Mouse (Mus musculus) intestine, postnatal 0 days (tissue): ENCODE data around the gene Cpsf4l. TPM values are rescaled to one million over a fixed set of nuclear protein-coding genes. Genes with fewer than 3 reads are reported as not detected.

ENCODE experiments used
- ATAC-seq: fragments of 200-750 bp; cut with Nextera tagmentation; 2 replicates; pipeline ENCODE4 v1.8.0; 2017; ENCODE audit warnings: mild to moderate bottlenecking, moderate TSS enrichment, moderate library complexity
- H3K27ac ChIP-seq: fragments of 300-500 bp; sonication (generic); 2 replicates; pipeline ENCODE4 v1.5.1; 2014; ENCODE audit warnings: mild to moderate bottlenecking, low read depth, low read length, moderate library complexity
- H3K27me3 ChIP-seq: fragments of 300-500 bp; sonication (generic); replicated peaks from 2 replicates; pipeline ENCODE4 v1.6.1; 2014; ENCODE audit warnings: low read length, mixed read lengths; ENCODE audit not compliant: control insufficient read depth, insufficient read depth
- H3K36me3 ChIP-seq: fragments of 300-500 bp; sonication (generic); 2 replicates; pipeline ENCODE4 v1.6.1; 2014; ENCODE audit warnings: mild to moderate bottlenecking, moderate library complexity; ENCODE audit not compliant: control insufficient read depth, insufficient read depth
- H3K4me1 ChIP-seq: fragments of 300-500 bp; sonication (generic); replicated peaks from 2 replicates; pipeline ENCODE4 v1.6.1; 2014; ENCODE audit warnings: antibody characterized with exemption, low read length, mixed read lengths; ENCODE audit not compliant: control insufficient read depth, insufficient read depth
- H3K4me2 ChIP-seq: fragments of 300-500 bp; sonication (generic); replicated peaks from 2 replicates; pipeline ENCODE4 v1.6.1; 2014; ENCODE audit warnings: low read depth, mild to moderate bottlenecking, moderate library complexity
- H3K4me3 ChIP-seq: fragments of 300-500 bp; sonication (generic); 2 replicates; pipeline ENCODE4 v1.5.1; 2014; ENCODE audit warnings: low read depth, low read length
- H3K9ac ChIP-seq: fragments of 300-500 bp; sonication (generic); 2 replicates; pipeline ENCODE4 v1.6.1; 2014; ENCODE audit warnings: mild to moderate bottlenecking, low read depth, low read length
- H3K9me3 ChIP-seq: fragments of 300-500 bp; sonication (generic); 2 replicates; pipeline ENCODE4 v1.6.1; 2016; ENCODE audit warnings: mixed run types; ENCODE audit not compliant: control insufficient read depth
- CTCF ChIP-seq: sonication (generic); IDR thresholded peaks from 2 replicates; pipeline ENCODE4 v1.5.1; 2016; ENCODE audit warnings: low read depth, mild to moderate bottlenecking, control low read depth, antibody characterized with exemption, moderate library complexity
- WGBS: fragments of 180-500 bp; shearing (Covaris S2); extraction: QIAGEN DNeasy Blood & Tissue Kit; methylation state at CpG from one replicate; pipeline ENCODE4 v1.1.7; 2014; 5-methylcytosine and 5-hydroxymethylcytosine counted together
- polyA plus RNA-seq: library from polyadenylated mRNA; unstranded; fragments of >200 nt; fragmentation: Nextera tagmentation; extraction: Ambion mirVana; gene quantifications from 2 replicates; pipeline ENCODE4 v1.2.1, GENCODE M21; 2015

The Cpsf4l gene
- polyA plus RNA-seq: not detected in 2 replicates

- H3K27ac ChIP-seq: no peak within 1 kb of the TSS; the same call in 1 of the 2 replicates
- WGBS: 35% methylated on average over 11 of the region's 11 CpGs
Measured at GRCm38 (mm10) chr11:113709731-113710256, at the start of gene Cpsf4l. Cpsf4l (minus strand) TSS chr11:113710017.

GRCm38 (mm10) chr11:113758851-113759250 lies 49.0 kb upstream of the Cpsf4l start:
- WGBS: 86% methylated on average over 5 of the region's 5 CpGs
- no peak overlapping the region for H3K4me3 ChIP-seq

More at GRCm38 (mm10) chr11:113709731-113710256, at the start of gene Cpsf4l:
- Histone ChIP-seq H3K4me1 (0 out of 2 replicates have a peak, but pooled peaks cover 2% of the 10 kb centered on the region), H3K27me3 (no peaks in the 10 kb centered on the region), H3K36me3 (no peaks in the 10 kb centered on the region; the same call in 1 of the 2 replicates), H3K9ac (0 out of 2 replicates have a peak within 1 kb of the TSS, but pooled peaks have one; percentile 17), H3K9me3 (no peaks in the 10 kb centered on the region), H3K4me3 (no peak within 1 kb of the TSS), H3K4me2 (no peak within 1 kb of the TSS)
- TF ChIP-seq CTCF: no peak
- ATAC-seq: no peak

GRCm38 (mm10) chr11:113756578-113756977 lies 46.8 kb upstream of the Cpsf4l start:
- no peak overlapping the region for H3K27ac ChIP-seq
- WGBS: 93% methylated on average over 12 of the region's 12 CpGs

More at GRCm38 (mm10) chr11:113758851-113759250, 49.0 kb upstream of the Cpsf4l start:
- Histone ChIP-seq H3K9me3 (no peaks in the 10 kb centered on the region), H3K4me2 (no peak overlapping the region), H3K9ac (no peak overlapping the region), H3K27ac (no peak overlapping the region), H3K4me1 (0 out of 2 replicates have a peak, but pooled peaks cover 2% of the 10 kb centered on the region), H3K36me3 (no peaks in the 10 kb centered on the region), H3K27me3 (no peaks in the 10 kb centered on the region)
- no peak for ATAC-seq
- TF ChIP-seq CTCF: no peak

GRCm38 (mm10) chr11:113755878-113756277 lies 46.1 kb upstream of the Cpsf4l start:
- WGBS: 65% methylated on average over 14 of the region's 14 CpGs
- H3K4me3 ChIP-seq: no peak overlapping the region
- no peaks in the 10 kb centered on the region for H3K9me3 ChIP-seq
- no peak for ATAC-seq
- no peak overlapping the region for H3K9ac ChIP-seq
- no peaks in the 10 kb centered on the region for H3K4me1 ChIP-seq
- no peaks in the 10 kb centered on the region for H3K27me3 ChIP-seq
- no peak overlapping the region for H3K4me2 ChIP-seq
- no peak overlapping the region for H3K27ac ChIP-seq
- H3K36me3 ChIP-seq: no peaks in the 10 kb centered on the region
- no peak for TF ChIP-seq CTCF

More at GRCm38 (mm10) chr11:113756578-113756977, 46.8 kb upstream of the Cpsf4l start:
- H3K27me3 ChIP-seq: no peaks in the 10 kb centered on the region
- no peaks in the 10 kb centered on the region for H3K36me3 ChIP-seq
- H3K4me2 ChIP-seq: no peak overlapping the region
- no peak for TF ChIP-seq CTCF
- no peak overlapping the region for H3K9ac ChIP-seq
- no peaks in the 10 kb centered on the region for H3K9me3 ChIP-seq
- no peaks in the 10 kb centered on the region for H3K4me1 ChIP-seq
- H3K4me3 ChIP-seq: no peak overlapping the region
- no peak for ATAC-seq

- TF ChIP-seq CTCF: no peak
- Histone ChIP-seq H3K4me1 (no peaks in the 10 kb centered on the region), H3K36me3 (no peaks in the 10 kb centered on the region), H3K4me2 (no peak overlapping the region), H3K4me3 (no peak overlapping the region), H3K9me3 (no peaks in the 10 kb centered on the region), H3K9ac (no peak overlapping the region), H3K27me3 (no peaks in the 10 kb centered on the region), H3K27ac (no peak overlapping the region)
- ATAC-seq: no peak
- 71% methylated on average over 9 of the region's 9 CpGs for WGBS
Measured at GRCm38 (mm10) chr11:113754845-113755244, 45.0 kb upstream of the Cpsf4l start.

- 93% methylated on average over 10 of the region's 10 CpGs for WGBS
- H3K27ac ChIP-seq: no peak overlapping the region
- H3K4me1 ChIP-seq: 0 out of 2 replicates have a peak, but pooled peaks cover 7% of the 10 kb centered on the region
- H3K27me3 ChIP-seq: no peaks in the 10 kb centered on the region
- TF ChIP-seq CTCF: no peak
- ATAC-seq: no peak
- no peaks in the 10 kb centered on the region for H3K36me3 ChIP-seq
- peak overlapping the region; percentile 87; the same call in 1 of the 2 replicates for H3K4me2 ChIP-seq
- H3K9me3 ChIP-seq: no peaks in the 10 kb centered on the region
- H3K4me3 ChIP-seq: no peak overlapping the region
- no peak overlapping the region for H3K9ac ChIP-seq
Measured at GRCm38 (mm10) chr11:113752685-113753430, 43.0 kb upstream of the Cpsf4l start.
